Mouse (Mus musculus) A20 (cell line): ENCODE measurements around the gene Efna5.

Experiments
- DNase-seq: peaks from one replicate; pipeline ENCODE4 v3.0.0-alpha.2; 2011; ENCODE audit warnings: low read depth, low spot score

The Efna5 gene

GRCm38 (mm10) chr17:62657832-62658630 lies 223.1 kb downstream of the Efna5 start:
- DNase-seq = no peak

GRCm38 (mm10) chr17:62657051-62657450 lies 224.1 kb downstream of the Efna5 start:
- no peak for DNase-seq

- DNase-seq = no peak
These were observed 224.5 kb downstream of the Efna5 start for GRCm38 (mm10) chr17:62656591-62656990.

- no peak for DNase-seq
These were observed 225.2 kb downstream of the Efna5 start for GRCm38 (mm10) chr17:62655819-62656355.

- no peak for DNase-seq
These were observed 228.7 kb downstream of the Efna5 start for GRCm38 (mm10) chr17:62652451-62652850.

- DNase-seq = no peak
These were observed 229.4 kb downstream of the Efna5 start for GRCm38 (mm10) chr17:62651696-62652095.

GRCm38 (mm10) chr17:62649293-62649950 lies 231.7 kb downstream of the Efna5 start:
- peak; percentile 4 for DNase-seq

- no peak for DNase-seq
These were observed 234.3 kb downstream of the Efna5 start for GRCm38 (mm10) chr17:62646836-62647235.

- no peak for DNase-seq
These were observed 238.5 kb downstream of the Efna5 start for GRCm38 (mm10) chr17:62642447-62643145.

- no peak for DNase-seq
These were observed 240.5 kb downstream of the Efna5 start for GRCm38 (mm10) chr17:62640654-62641053.

- no peak for DNase-seq
These were observed 244.2 kb downstream of the Efna5 start for GRCm38 (mm10) chr17:62636896-62637295.

- no peak for DNase-seq
These were observed 246.2 kb downstream of the Efna5 start for GRCm38 (mm10) chr17:62634937-62635336.

- no peak for DNase-seq
These were observed 252.6 kb downstream of the Efna5 start for GRCm38 (mm10) chr17:62628474-62628873.

- DNase-seq = peak; percentile 37
These were observed 253.6 kb downstream of the Efna5 start for GRCm38 (mm10) chr17:62627508-62627907.

- no peak for DNase-seq
These were observed 255.5 kb downstream of the Efna5 start for GRCm38 (mm10) chr17:62625646-62626020.

- DNase-seq = no peak
These were observed 256.1 kb downstream of the Efna5 start for GRCm38 (mm10) chr17:62624804-62625645.

- no peak for DNase-seq
These were observed 257.9 kb downstream of the Efna5 start for GRCm38 (mm10) chr17:62623224-62623623.

- DNase-seq = no peak
These were observed 258.6 kb downstream of the Efna5 start for GRCm38 (mm10) chr17:62622481-62622880.

GRCm38 (mm10) chr17:62615159-62615558 lies 266.0 kb downstream of the Efna5 start:
- no peak for DNase-seq

- no peak for DNase-seq
These were observed 266.4 kb downstream of the Efna5 start for GRCm38 (mm10) chr17:62614708-62615107.

GRCm38 (mm10) chr17:62614237-62614636 lies 266.9 kb downstream of the Efna5 start:
- DNase-seq = no peak
